Mouse (Mus musculus): Measurements from ENCODE around the gene Htr1b.

GRCm38 (mm10) chr9:81631581-81632091 is 2.0 kb downstream of the Htr1b start:
- no peak for TF ChIP-seq POLR2A (IDR thresholded peaks at IDR 0.05; ENCODE audit: control insufficient read depth, low read depth, low read length)
- no peak for TF ChIP-seq CTCF (IDR thresholded peaks at IDR 0.05; ENCODE audit: control insufficient read depth, insufficient read depth, insufficient replicate concordance, low read depth, low read length)
